Mouse (Mus musculus) cerebellum, postnatal 14 days (tissue): ENCODE results near the gene 1700092M07Rik.
A peak's percentile ranks its signal among the peaks of the same experiment; 100 is the strongest.

Experiments used
- DNase-seq, 2 experiments: peaks; one replicate each; pipeline ENCODE4 v3.0.0; 2021; ENCODE audit warnings: mixed read lengths in 2 of 2

Gene 1700092M07Rik

GRCm38 (mm10) chr19:8745382-8745781 lies 4.9 kb downstream of the 1700092M07Rik start:
- no peak for DNase-seq

GRCm38 (mm10) chr19:8747368-8747767 lies 6.8 kb downstream of the 1700092M07Rik start:
- DNase-seq = no peak

DNA sequence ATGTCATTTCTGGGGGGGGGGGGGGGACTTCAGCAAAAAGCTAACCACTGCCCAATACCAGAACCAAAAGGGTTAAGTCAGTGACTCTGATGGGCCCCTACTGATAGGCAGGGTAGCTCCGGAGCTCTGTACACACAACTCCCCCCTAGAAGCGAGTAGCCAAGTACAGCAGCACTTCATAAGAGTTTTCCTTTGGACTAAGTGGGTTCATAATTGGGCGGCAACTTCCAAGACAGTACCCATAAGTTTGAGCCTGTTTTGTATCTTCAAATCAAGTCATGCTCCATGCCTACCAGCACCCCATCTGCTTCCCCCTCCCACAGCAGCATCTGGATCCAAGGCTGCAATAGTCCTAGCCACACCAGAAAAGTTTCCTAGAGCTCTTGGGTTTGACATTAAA lies 15.1 kb downstream of the 1700092M07Rik start:
- no peak for DNase-seq

GRCm38 (mm10) chr19:8756635-8757387 lies 16.3 kb downstream of the 1700092M07Rik start, which contains the start of gene Nxf1:
TSS of gene Nxf1 (plus strand) at chr19:8757073.
- DNase-seq = peak; percentile 97

GRCm38 (mm10) chr19:8757471-8757998 lies 17.0 kb downstream of the 1700092M07Rik start:
- DNase-seq = no peak

DNA sequence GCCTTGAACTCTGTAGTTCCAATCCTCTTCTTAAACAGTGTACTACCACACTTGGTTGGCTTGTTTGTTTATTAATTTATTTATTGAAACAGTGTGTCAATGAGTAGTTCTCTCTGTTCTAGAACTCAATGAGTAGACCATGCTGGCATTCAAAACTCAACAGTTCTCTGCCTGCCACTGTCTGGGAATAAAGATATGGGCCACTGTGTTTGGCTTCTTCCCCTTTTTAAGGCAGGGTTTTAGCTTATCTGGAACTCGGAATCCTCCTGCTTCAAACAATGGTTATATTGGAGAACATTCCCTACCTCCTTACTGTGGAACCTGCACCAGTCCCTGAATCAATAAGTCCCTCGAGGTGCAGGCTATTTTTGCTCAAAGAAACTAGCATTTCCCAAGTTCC lies 18.4 kb downstream of the 1700092M07Rik start:
- DNase-seq = no peak

GRCm38 (mm10) chr19:8760757-8761156 lies 20.2 kb downstream of the 1700092M07Rik start:
- no peak for DNase-seq

GRCm38 (mm10) chr19:8763276-8763675 lies 22.8 kb downstream of the 1700092M07Rik start:
- DNase-seq = no peak

DNA sequence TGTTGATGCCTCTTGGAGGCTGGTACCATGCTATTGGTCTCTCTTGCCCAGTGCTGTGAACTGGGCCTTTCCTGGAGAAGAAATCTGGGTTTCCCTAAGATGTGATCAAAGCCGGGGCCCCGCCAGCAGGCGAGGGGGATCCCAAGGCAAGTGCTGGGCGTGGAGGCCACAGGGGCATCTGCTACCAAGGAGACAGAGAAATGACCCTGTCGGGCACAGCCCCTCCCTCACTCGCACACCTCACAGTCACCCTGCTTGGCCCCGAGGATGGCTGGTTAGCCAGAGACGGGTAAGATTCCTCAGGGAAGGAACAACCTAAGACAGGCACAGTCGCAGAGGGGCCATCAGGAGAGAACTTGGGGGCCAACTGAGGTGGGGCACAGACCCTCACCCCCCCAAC lies 25.0 kb downstream of the 1700092M07Rik start:
- DNase-seq = no peak

DNA sequence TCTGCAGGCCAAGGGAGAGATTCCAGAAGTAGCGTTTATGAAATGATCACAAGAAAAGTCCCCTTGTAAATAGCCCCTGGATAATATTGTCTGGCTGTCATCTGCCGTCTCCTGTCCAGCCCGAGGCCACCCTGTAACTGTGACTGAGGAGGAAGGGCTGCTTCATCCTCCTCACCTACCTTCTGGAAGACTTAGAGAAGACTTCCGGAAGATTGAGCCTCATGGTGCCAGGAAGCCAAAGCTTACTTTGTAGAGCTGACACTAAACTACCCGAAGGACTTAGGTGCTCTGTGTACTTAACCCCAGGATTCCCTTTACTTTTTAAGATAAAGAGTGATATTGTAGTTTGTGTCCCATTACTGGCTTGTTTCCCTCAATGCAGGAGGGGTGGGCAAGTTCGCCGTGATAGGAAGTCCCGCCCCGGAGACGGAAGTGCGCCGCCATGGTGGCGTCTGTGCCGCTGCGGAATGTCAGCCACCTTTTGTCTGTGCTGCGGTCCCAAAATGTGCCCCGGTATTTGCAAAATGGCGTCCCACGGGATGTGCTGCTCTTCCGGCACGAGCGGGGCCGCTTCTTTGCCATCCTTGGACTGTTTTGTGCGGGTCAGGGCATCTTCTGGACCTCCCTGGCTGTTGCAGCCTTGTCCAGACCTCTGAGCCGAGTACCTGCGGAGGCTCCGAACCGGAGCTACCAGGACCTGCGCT lies 30.2 kb downstream of the 1700092M07Rik start, which contains the start of gene Tmem223:
Tmem223 (plus strand) TSS at position 430 of the 704 bp plus-strand sequence.
- DNase-seq = peak; percentile 88

DNA sequence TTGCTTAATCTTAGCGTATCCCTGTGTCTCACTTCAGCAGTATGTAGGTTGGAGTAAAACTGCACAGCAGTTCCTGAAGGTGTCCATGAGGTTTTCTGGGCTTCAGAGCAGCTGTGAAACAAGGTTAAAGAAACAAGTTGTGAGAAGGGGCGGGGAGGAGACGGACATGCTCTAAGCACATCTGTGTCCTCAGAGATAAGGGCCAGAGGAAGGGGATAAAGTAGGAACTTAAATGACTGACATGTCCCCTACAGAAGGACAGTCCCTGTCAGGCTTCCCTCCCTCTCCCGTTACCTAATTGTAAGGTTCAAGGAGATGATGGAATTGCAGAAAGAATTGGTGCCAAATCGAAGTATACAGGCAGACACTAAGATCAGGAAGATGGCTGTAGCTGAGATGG lies 32.5 kb downstream of the 1700092M07Rik start:
- no peak for DNase-seq

GRCm38 (mm10) chr19:8773409-8773808 lies 32.9 kb downstream of the 1700092M07Rik start:
- DNase-seq = no peak

- peak; percentile 98 to 99 for DNase-seq
Measured at GRCm38 (mm10) chr19:8774086-8774835, 33.7 kb downstream of the 1700092M07Rik start, which contains the start of gene Tmem179b. TSS of gene Tmem179b (minus strand) at chr19:8774467.

- DNase-seq = no peak
Measured at GRCm38 (mm10) chr19:8774951-8775421, 34.5 kb downstream of the 1700092M07Rik start.

GRCm38 (mm10) chr19:8786008-8786781 lies 45.7 kb downstream of the 1700092M07Rik start, which contains the start of gene Taf6l:
TSS of gene Taf6l (minus strand) at chr19:8786417.
- peak; percentile 90 to 92 for DNase-seq

- DNase-seq = peak; percentile 61 to 67
Measured at GRCm38 (mm10) chr19:8788521-8788920, 48.0 kb downstream of the 1700092M07Rik start.

- DNase-seq = peak in 1 of 2 experiments; percentile 18
Measured at GRCm38 (mm10) chr19:8789171-8789570, 48.7 kb downstream of the 1700092M07Rik start.

DNA sequence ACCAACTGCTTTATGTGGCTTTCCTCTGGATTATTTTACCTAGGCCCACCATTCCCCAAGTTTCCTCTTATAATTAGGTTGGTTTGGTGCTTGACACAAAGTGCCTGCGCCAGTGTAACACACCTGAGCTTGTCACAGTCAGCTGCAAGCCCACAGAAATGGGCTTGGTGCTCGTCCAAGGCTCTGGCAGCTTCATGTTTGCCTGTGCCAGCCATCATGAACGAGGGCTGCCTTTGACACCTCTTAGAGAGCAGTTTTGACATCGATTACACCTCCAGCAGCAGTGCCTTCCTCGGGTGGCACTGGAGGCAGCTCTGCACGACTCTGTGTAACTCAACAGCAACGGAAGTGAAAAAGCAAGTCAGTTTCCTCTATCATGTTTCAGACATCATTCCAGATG lies 49.7 kb downstream of the 1700092M07Rik start:
- peak; percentile 59 to 64 for DNase-seq
